In the genomic region with DNA sequence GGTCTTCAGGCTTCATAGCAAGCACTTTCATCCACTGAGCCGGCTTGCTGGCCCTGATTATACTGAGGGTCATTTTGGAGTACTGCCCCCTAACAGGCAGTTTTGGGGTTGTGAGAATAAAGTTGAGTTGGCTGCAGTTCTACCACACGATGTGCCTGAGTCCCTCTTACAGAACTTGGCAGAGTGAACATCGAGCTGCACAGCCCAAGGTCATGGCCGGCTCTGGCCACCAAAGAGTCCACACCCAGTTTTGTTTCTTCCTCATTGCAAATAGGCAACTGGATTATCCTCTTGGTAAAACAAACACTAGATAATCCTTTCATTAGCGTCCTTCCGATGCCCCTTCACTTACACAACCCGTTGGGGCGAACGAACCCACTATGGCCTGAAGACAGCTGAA, we compare ENCODE assay signal across 18 mouse cellular contexts.
"Had no signal": no experiment of that assay in that cellular context is flagged by ENCODE, and none has a peak within 500 bp of the region (broad histone marks: within the 10 kb centered on the region; RNA-seq: fewer than 3 reads in every experiment).

No protein-coding gene starts in this region.

- DNase-seq: kidney, adult 2 months; kidney, postnatal 36 days; layer of hippocampus, adult 9-11 months; layer of hippocampus, postnatal 36 days; liver; lung, adult 2 months; lung, postnatal 36 days; retina, postnatal 1 day; right cerebral cortex, postnatal 4 days; spleen, adult 18-20 months; thymus, postnatal 4 days had no signal

- H3K4me2 ChIP-seq: limb, embryonic 12.5 days; liver, embryonic 15.5 days; neural tube, embryonic 13.5 days had no signal

- H3K27ac ChIP-seq: kidney, postnatal 0 days; limb, embryonic 12.5 days; liver, embryonic 15.5 days; midbrain, embryonic 10.5 days; neural tube, embryonic 13.5 days had no signal

- H3K9me3 ChIP-seq: limb, embryonic 12.5 days; liver, embryonic 15.5 days; midbrain, embryonic 10.5 days; neural tube, embryonic 13.5 days had no signal

- H3K4me3 ChIP-seq: limb, embryonic 12.5 days; liver, embryonic 15.5 days; midbrain, embryonic 10.5 days; neural tube, embryonic 13.5 days had no signal

- ATAC-seq: lung, postnatal 0 days; midbrain, embryonic 16.5 days had no signal

- H3K36me3 ChIP-seq: limb, embryonic 12.5 days; liver, embryonic 15.5 days; midbrain, embryonic 10.5 days; neural tube, embryonic 13.5 days had no signal

- H3K9ac ChIP-seq: limb, embryonic 12.5 days; liver, embryonic 15.5 days; neural tube, embryonic 13.5 days had no signal

- H3K27me3 ChIP-seq: limb, embryonic 12.5 days; liver, embryonic 15.5 days had no signal
